Mouse (Mus musculus) adrenal gland (tissue): ENCODE data around the gene Asprv1.

Experiments used
- intact Hi-C: fragments of 180-260 bp; cut with DNase I; formaldehyde crosslinking; loops from one replicate; pipeline ENCODE4 v1.15.1; 2025

Gene Asprv1

GRCm38 (mm10) chr6:86660161-86660877, 32.4 kb downstream of the Asprv1 start:
- intact Hi-C loops, result no loop called here

GRCm38 (mm10) chr6:86665076-86665475, 37.1 kb downstream of the Asprv1 start:
- intact Hi-C loops, result no loop called here

GRCm38 (mm10) chr6:86665560-86666307, 37.8 kb downstream of the Asprv1 start:
- intact Hi-C loops, result no loop called here

GRCm38 (mm10) chr6:86667061-86667460, 39.1 kb downstream of the Asprv1 start:
- intact Hi-C loops, result no loop called here

GRCm38 (mm10) chr6:86668580-86669239, 40.7 kb downstream of the Asprv1 start, which contains the start of gene Mxd1:
Mxd1 (minus strand) TSS chr6:86669161.
- intact Hi-C loops, result no loop called here

- intact Hi-C loops, result no loop called here
These were observed 41.3 kb downstream of the Asprv1 start for GRCm38 (mm10) chr6:86669240-86669727.

- intact Hi-C loops, result loop anchor here (5.0 to 10.0 kb wide), 3 partner anchors 124 to 236 kb away; partner anchors contain the start of gene C87436
These were observed 42.9 kb downstream of the Asprv1 start for GRCm38 (mm10) chr6:86670873-86671272.

GRCm38 (mm10) chr6:86678341-86678740, 50.4 kb downstream of the Asprv1 start:
- intact Hi-C loops, result loop anchor here (10.0 kb wide), 2 partner anchors 214 to 244 kb away; partner anchors contain the start of gene C87436
